Mouse (Mus musculus) C2C12 (cell line): ENCODE data around the gene Stc2.

Experiments
- CTCF ChIP-seq: IDR thresholded peaks from one replicate; pipeline ENCODE4 v1.5.1; 2011; ENCODE audit not compliant: control insufficient read depth, insufficient read depth, insufficient read length
- MAX ChIP-seq: IDR thresholded peaks from one replicate; pipeline ENCODE4 v1.6.1; 2011; ENCODE audit warnings: mild to moderate bottlenecking, control low read depth

DNA sequence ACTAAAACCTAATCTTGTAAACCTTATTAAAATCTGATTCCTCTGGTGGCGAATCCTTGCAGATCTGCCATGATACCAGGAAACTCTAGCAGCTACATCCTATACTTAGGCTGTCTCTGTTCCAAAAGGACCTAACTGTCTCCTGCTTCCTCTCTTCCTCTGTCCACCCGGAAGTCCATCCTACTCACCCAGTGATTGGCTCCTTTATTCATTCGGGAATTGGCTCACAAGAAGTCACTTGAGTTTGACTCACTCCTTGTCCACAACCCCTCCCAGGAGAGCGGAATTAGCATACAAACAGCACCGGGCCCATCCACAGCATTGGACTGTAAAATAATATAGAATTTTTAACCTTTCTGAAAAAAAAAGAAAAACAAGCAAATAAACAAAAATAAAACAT is 47.2 kb upstream of the Stc2 start:
- TF ChIP-seq CTCF, result no peak
- TF ChIP-seq MAX, result no peak
